Mouse (Mus musculus) brain, embryonic 14.5 days (tissue): ENCODE data around the gene Xrra1. TPM values are rescaled to one million over a fixed set of nuclear protein-coding genes. Genes with fewer than 3 reads are reported as not detected.

Source experiments
- DNase-seq: peaks from one replicate; pipeline ENCODE4 v3.0.0-alpha.2; 2011; ENCODE audit warnings: low read depth
- CTCF ChIP-seq: fragments of 200-500 bp; IDR thresholded peaks from 2 replicates; pipeline ENCODE4 v1.5.1; 2012; ENCODE audit warnings: inconsistent platforms, mild to moderate bottlenecking, moderate library complexity, borderline replicate concordance; ENCODE audit not compliant: insufficient read depth, insufficient read length; ENCODE audit errors: extremely low read depth
- POLR2A ChIP-seq: fragments of 200-500 bp; IDR thresholded peaks from 2 replicates; pipeline ENCODE4 v1.6.1; 2012; ENCODE audit warnings: mild to moderate bottlenecking, inconsistent platforms, borderline replicate concordance; ENCODE audit not compliant: poor library complexity, insufficient read depth, insufficient read length, severe bottlenecking; ENCODE audit errors: extremely low read depth
- polyA plus RNA-seq: library from polyadenylated mRNA; depleted of rRNA; stranded (reverse); fragments of >200 nt; gene quantifications from 2 replicates; pipeline ENCODE4 v1.2.3, GENCODE M21; 2012

Xrra1 gene
- polyA plus RNA-seq, 1 experiment: 0.55 TPM

DNA sequence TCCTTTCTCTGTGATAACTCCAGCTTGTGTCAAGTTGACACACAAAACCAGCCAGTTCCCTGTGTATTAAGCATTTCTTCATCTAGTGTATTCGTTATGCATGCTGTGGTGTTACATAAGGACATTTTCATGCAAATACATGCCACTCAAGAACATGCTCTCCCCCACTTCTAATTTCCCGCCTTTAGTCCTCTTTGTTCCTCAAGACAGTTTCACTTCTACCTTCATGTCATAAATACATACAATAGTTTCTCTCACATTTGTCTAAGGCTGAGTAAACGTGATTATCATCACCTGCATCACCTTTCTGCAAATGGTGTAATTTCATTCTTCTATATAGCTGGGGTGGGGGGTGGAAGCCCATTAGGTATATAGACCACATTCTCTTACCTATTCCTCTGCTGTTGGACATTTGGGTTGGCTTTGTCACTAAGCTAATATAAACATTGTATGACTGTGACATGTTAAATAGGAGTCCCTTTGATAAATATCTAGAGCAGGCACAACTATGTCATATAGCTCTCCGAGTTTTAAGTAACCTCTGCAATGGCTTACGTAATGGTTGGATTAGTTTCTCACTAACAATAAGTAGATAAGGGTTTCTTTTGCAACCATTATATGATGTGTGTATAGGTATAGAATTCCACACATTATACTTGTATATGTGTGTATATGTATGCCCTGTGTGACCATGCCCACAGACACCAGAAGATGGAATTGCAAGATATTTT lies 25.6 kb upstream of the Xrra1 start:
- TF ChIP-seq CTCF (no peak), POLR2A (no peak)
- no peak for DNase-seq

DNA sequence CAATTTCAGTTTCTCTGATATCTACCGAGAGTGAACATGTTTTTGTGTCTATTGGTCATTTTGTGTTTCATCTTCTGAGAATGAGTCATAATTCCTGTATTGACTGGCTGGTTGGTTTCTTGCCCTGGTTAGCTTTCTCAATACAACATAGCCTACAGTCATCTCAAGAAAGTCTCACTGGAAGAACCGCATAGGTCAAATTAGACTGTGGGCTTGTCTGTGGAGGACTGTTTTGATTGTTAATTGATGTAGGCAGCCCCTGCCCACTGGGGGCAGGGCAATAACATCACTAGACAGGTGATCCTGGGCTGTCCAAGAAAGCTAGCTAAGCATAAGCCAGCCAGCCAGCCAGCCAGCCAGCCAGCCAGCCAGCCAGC lies 25.1 kb upstream of the Xrra1 start:
- no peak for TF ChIP-seq POLR2A
- TF ChIP-seq CTCF: no peak
- no peak for DNase-seq

DNA sequence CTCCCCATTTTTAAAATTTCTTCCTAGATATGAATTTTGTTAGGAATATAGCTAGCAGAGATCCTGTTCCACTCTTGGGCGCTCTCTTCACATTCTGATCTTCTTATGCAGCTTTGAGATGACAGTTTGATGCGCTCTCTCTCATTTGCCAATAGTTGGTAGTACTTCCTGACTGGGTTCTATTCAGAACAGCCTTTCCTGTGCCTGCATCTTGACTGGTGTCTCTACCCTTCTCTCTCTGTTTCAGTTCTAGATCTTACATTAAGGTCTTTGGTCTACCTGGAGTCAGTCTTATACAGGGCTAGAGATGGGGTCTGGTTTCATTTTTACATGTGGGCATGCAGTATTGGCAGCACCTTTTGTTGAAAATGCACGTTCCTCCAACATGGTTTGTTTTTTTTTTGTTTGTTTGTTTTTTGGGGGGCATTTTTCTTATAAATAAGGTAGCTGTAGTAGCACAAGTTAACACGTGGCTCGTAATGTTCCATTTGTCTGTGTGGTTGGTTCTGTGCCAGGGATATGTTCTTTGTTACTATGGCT lies 24.5 kb upstream of the Xrra1 start:
- no peak for TF ChIP-seq CTCF
- no peak for TF ChIP-seq POLR2A
- DNase-seq: no peak

DNA sequence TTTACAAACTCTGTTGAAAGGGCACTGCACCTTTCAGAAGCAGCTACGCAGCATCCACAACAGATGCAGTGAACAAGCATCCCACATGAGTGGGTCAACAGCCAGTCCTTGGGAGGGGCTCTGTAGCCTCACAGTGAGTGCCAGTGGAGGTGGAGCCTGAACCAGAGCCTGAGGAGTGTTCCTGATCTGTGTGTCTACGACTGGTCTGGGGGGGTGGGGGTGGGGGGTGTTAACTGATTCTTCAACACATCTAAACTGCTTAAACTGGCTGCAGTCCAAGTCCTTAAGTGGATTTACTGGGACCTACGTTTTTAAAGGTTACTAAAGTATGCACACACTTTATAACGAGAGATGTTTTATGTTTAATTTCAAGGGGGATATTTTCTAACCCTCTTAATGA lies 22.1 kb upstream of the Xrra1 start:
- peak; percentile 24 for DNase-seq
- TF ChIP-seq CTCF: no peak
- no peak for TF ChIP-seq POLR2A

DNA sequence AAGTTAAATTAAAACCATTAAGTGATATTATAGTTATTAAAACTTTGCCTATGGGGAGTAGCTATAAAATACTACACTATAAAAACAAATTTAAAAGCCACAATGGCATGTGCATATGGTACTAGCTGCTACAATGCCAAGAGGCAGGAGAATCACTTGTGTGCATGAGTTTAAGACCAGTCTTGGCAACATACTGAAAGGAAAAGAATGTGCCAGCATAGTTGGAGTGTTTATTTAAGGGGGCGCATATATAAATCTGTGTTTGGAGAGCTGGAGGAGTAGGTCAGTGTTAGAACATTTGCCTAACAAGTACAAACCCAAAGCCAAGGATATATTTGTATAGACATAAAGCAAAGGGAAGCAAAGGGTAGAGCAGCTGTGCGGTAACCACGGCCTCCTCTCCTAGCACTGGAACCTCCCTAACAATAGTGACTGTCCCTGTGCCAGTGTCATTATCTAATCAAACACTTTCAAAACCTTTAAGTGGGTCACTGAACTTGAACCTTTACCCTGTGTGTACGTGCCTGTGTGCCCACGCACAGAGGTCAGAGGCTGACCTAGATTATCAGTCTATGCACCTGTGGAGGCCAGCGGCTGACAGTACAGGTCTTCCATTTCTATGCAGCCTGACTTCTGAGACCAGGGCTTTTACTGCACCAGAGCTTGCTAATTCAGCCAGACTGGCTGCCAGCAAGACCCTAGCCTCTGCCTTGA lies 21.4 kb upstream of the Xrra1 start:
- TF ChIP-seq POLR2A (no peak), CTCF (no peak)
- DNase-seq: no peak

DNA sequence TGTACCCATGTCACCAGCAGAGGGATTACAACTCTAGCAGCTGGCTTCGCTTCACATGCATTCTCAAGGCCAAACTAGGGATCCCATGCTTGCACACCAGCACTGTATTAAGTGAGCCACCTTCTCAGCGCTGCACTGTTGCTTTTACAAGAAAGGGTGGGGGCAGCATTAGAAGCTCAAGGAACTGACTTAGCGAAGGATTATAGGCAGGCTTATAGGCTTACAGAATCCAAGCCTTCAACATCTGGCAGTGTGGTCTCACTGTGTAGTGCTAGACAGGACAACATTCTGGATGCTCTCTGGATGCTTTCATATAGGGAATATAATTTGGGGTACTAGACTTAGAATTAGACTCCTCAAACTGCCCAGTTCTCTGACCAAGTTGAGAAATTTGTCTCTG lies 20.7 kb upstream of the Xrra1 start:
- no peak for DNase-seq
- no peak for TF ChIP-seq POLR2A
- TF ChIP-seq CTCF: no peak

DNA sequence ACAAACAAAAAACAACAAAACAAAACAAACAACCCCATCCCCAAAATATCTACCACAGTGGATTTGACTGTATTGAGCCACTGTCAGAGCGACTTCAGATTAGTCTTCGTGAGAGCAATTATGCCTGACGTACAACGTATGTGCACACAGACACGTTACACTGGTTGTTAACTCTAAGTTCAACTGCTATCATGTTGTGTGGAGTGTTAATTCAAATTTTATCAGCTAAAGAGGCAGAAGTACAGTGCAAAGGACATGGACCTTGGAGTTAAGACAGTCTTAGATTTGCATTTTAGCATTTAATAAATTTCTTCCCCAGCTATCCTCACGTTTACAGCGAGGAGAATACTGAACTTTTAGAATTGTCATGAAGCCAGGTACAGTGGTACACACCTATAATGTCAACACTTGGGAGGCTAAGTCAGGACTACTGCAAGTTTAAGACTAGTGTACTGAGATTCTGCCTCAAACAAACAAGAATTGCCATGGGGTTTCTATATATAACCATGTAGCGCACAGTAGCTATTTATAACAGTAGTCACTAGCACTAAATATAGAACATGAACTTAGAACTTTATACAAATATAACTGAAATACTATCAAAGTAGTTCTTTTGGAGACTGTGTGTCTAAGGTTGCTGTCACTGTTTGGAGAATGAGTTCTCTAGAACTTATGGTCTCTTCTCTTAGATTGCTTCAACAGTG lies 13.2 kb upstream of the Xrra1 start:
- TF ChIP-seq CTCF: no peak
- TF ChIP-seq POLR2A: no peak
- no peak for DNase-seq

DNA sequence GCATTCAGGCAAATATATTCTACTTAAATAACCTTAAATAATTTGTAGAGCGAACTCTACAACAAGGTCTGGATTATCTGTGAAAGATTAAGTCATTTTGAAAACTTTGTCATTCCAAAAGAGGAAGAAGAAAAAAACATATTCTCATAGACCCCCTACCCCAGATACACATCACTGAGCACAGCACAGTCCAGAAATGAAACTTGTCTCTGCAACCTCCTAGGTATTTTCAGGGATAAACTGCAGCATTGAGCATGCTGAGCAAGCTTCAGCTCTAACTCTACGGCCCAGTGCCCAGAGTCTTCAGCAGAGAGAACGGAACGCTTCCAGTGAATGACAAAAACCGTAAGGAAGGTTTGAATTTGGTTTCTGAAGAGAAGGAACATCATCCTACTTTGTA lies 8.4 kb upstream of the Xrra1 start:
- no peak for TF ChIP-seq POLR2A
- TF ChIP-seq CTCF: no peak
- DNase-seq: no peak

DNA sequence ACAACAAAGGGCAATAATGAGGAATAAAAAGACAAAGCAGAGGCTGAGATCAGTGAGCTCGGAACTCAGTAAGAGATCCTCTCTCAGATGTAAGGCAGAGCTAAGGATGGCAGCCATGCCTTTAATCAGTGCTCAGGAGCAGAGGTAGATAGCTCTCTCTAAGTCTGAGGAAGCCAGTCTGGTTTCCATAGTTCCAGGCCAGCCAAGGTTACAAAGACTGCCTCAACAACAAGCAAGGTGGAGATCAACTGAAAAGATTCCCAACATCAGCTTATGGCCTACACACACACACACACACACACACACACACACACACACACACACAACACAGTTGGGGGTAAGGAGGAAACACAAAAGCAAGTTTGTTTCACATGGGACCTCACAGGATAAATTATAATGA lies 7.8 kb upstream of the Xrra1 start:
- TF ChIP-seq POLR2A: no peak
- TF ChIP-seq CTCF: no peak

DNA sequence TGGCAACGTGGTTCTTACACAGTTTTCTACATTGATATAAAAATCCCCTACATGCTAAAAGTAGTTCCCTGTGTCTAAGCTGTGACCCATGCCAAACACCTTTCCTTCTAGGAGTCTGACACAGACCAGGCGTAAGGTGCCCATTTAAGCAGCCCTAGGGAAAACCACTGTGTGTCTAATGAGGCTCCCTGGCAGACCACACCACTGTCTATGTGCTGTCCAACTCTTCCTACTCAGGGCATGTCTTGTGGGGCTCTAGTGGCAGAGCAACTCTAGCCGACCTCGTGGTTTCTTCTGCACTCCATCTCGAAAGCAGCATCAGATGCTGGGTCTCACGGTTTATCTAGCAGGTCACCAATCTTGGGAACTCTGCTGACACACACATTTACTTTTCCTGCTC lies 7.3 kb upstream of the Xrra1 start:
- TF ChIP-seq POLR2A (no peak), CTCF (no peak)
- no peak for DNase-seq

More for the DNA sequence above, 7.8 kb upstream of the Xrra1 start:
- DNase-seq: no peak

DNA sequence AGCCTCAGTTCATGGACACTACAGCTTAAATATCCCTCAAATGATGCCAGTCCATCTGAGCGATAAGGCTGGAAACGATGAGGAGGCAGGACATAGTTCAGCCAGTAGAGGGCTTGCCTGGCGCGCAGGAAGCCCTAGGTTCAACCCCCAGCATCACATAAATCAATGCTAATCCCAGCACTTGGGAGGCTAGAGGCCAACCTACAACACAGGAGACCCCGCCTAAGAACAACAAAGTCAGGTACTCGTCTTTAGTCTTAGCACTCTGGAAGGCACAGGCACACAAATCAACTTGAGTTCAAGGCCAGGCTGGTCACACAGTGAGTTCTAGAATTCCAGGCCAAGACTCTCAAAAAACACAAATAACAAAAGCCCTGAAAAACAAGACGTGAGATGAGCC lies 5.6 kb upstream of the Xrra1 start:
- DNase-seq: no peak
- TF ChIP-seq POLR2A (no peak), CTCF (peak; percentile 18; the same call in 1 of the 2 replicates)
